Mouse (Mus musculus) skeletal muscle tissue, adult 2 months (tissue): ENCODE results near the gene Ccdc92b.
A peak's percentile ranks its signal among the peaks of the same experiment; 100 is the strongest.

Experiments used
- DNase-seq: peaks from one replicate; pipeline ENCODE4 v3.0.0-alpha.2; 2012; ENCODE audit warnings: low read depth, low spot score

The Ccdc92b gene

GRCm38 (mm10) chr11:74611437-74611836 lies 8.0 kb upstream of the Ccdc92b start:
- DNase-seq = no peak

GRCm38 (mm10) chr11:74613428-74613827 lies 6.0 kb upstream of the Ccdc92b start:
- no peak for DNase-seq

- DNase-seq = no peak
Measured at GRCm38 (mm10) chr11:74615571-74615970, 3.8 kb upstream of the Ccdc92b start.

GRCm38 (mm10) chr11:74619956-74620300 lies 523 bp downstream of the Ccdc92b start:
- no peak for DNase-seq

GRCm38 (mm10) chr11:74621974-74622669 lies 2.7 kb downstream of the Ccdc92b start:
- no peak for DNase-seq

GRCm38 (mm10) chr11:74623693-74624092 lies 4.3 kb downstream of the Ccdc92b start:
- DNase-seq = no peak

- DNase-seq = no peak
Measured at GRCm38 (mm10) chr11:74625333-74625732, 5.9 kb downstream of the Ccdc92b start.

GRCm38 (mm10) chr11:74627481-74627880 lies 8.1 kb downstream of the Ccdc92b start:
- no peak for DNase-seq

- no peak for DNase-seq
Measured at GRCm38 (mm10) chr11:74631880-74632789, 12.7 kb downstream of the Ccdc92b start.

GRCm38 (mm10) chr11:74634490-74635275 lies 15.3 kb downstream of the Ccdc92b start:
- DNase-seq = peak; percentile 59

GRCm38 (mm10) chr11:74637486-74637885 lies 18.1 kb downstream of the Ccdc92b start:
- DNase-seq = no peak

- peak; percentile 76 for DNase-seq
Measured at GRCm38 (mm10) chr11:74637971-74638790, 18.8 kb downstream of the Ccdc92b start.

GRCm38 (mm10) chr11:74638791-74639411 lies 19.5 kb downstream of the Ccdc92b start:
- no peak for DNase-seq

GRCm38 (mm10) chr11:74639628-74640027 lies 20.2 kb downstream of the Ccdc92b start:
- DNase-seq = no peak

GRCm38 (mm10) chr11:74647966-74648365 lies 28.6 kb downstream of the Ccdc92b start:
- peak; percentile 46 for DNase-seq

- no peak for DNase-seq
Measured at GRCm38 (mm10) chr11:74648676-74649075, 29.3 kb downstream of the Ccdc92b start.

- peak; percentile 98 for DNase-seq
Measured at GRCm38 (mm10) chr11:74649095-74649646, 29.8 kb downstream of the Ccdc92b start, which contains the start of gene Cluh. Gene Cluh, plus strand, starts transcription at chr11:74649495.

- DNase-seq = no peak
Measured at GRCm38 (mm10) chr11:74649647-74650551, 30.5 kb downstream of the Ccdc92b start.

GRCm38 (mm10) chr11:74650576-74651100 lies 31.2 kb downstream of the Ccdc92b start:
- no peak for DNase-seq
